Mouse (Mus musculus) central nervous system, embryonic 18 days (tissue): ENCODE data around the gene Tgif2. TPM values are rescaled to one million over a fixed set of nuclear protein-coding genes. Genes with fewer than 3 reads are reported as not detected.

Experiments used
- polyA plus RNA-seq: library from polyadenylated mRNA; depleted of rRNA; stranded (reverse); fragments of >200 nt; gene quantifications from 2 replicates; pipeline ENCODE4 v1.2.3, GENCODE M21; 2012; rRNA removed

Tgif2 gene
- 10.3 and 13.2 TPM in 2 replicates for polyA plus RNA-seq

DNA sequence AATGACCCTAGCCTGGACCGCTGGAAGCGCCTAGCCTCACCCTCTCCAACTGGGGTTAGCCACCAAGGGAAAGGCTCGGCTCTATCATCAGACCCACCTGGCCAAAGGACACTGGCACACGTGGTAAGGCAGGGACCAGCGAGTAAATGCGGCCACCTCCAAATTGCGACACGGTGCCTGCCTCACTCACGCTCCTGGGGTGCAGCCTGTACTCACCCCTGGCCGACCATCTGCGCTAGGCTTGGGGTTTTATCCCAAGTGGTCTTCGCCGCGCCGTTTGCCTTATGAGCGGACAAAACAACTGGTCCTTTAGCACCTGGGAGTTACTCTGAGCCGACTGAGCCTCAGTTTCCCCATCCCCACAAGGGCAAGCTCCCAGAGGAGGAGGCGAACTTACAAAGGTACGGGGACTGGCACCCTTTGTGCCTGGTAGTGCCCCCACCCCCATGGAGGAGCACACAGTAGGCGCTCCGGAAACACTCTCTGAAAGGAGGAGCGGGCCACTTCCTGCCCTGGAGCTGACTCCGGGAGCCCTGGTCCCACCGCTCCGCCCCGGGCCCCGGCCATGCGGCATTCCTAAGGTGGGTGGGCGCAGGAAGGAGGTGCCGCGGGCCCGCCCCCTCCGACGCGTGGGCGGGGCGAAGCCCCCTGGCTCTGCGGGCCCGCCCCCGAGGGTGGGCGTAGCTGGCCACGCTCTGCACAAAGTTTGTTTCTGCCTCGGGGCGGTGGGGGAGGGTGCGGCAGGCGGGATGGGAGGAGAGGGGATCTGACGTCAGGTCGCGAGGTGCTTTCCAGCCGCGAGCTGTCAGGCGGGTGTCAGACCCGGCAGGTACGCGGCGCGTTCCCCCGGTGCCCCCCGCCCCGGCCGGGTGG lies at the start of gene Tgif2:
TSS of gene Tgif2 (plus strand) at position 689 of the 873 bp plus-strand sequence.

DNA sequence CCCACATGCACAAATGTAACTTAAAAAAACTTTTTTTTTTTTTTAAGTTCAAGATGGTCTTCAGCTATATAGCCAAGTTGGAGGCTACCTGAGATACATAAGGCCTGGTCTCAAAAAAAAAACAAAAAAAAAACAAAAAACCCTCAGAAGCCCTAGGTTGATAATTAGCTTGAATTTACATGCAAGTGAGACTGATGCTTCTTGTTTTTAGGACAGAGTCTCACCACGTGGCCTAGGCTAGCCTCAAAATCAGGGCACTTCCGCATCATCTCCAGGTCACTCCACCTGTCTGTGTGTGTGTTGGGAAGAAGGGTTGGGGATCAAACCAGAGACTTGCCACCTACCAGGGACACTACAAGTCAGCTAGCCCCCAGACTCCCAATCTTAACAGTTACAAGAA lies 18.0 kb downstream of the Tgif2 start, which contains the start of gene 4930518I15Rik:
TSS of gene 4930518I15Rik (minus strand) at position 112 of the 400 bp plus-strand sequence.

DNA sequence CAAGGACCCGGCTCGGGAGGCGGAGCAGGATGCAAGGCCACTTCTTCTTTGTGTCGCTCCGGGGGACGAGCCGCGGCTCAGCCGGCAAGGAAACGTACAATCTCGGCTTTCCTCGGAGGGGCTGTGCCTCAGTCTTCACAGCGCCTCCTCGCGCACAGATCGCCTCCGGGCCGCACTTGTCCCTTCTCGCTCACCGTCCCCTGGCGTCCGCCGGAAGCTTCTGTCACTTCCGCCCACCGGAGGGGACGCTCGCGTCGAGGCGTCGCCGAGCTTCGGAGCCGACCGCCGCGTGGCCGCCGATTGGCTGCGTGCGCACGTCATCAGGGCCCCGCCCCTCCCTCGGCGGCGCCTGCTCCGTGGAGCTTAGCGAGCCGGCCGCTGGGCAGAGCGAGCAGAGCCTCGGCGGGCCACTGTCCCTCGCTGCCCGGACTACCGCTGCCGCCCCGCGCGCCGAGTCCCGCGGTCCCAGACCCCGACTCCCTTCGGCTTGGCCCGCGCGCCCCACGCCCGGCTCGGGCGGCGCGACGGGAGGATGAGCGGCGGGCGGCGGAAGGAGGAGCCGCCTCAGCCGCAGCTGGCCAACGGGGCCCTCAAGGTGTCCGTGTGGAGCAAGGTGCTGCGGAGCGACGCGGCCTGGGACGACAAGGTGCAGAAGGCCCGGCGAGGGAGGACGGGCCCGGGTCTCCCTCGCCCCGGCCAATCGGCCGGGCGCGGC lies 23.1 kb downstream of the Tgif2 start, which contains the start of gene Rab5if:
TSS of gene Rab5if (plus strand) at position 357 of the 715 bp plus-strand sequence.

GRCm38 (mm10) chr2:156887017-156887416 lies 47.2 kb downstream of the Tgif2 start, which contains the start of gene Sla2:
Gene Sla2, minus strand, starts transcription at chr2:156887192.

Other genes starting within 250 kb of the Tgif2 start
- 356 and 411 TPM in 2 replicates for gene Dlgap4, start 226.3 kb upstream of the Tgif2 start, polyA plus RNA-seq
- gene Myl9, start 64.6 kb upstream of the Tgif2 start, polyA plus RNA-seq: 25.9 and 26.9 TPM in 2 replicates
- gene 4930518I15Rik, start 17.9 kb downstream of the Tgif2 start, polyA plus RNA-seq: 3.6 and 4.4 TPM in 2 replicates
- 123 and 131 TPM in 2 replicates for gene Rab5if, start 23.1 kb downstream of the Tgif2 start, polyA plus RNA-seq
- 0.07 and 0.08 TPM in 2 replicates for gene Sla2, start 47.2 kb downstream of the Tgif2 start, polyA plus RNA-seq
- gene Ndrg3, start 152.0 kb downstream of the Tgif2 start, polyA plus RNA-seq: 226 and 247 TPM in 2 replicates
- gene Dsn1, start 167.1 kb downstream of the Tgif2 start, polyA plus RNA-seq: 8.2 and 9.5 TPM in 2 replicates
- gene Soga1, start 239.2 kb downstream of the Tgif2 start, polyA plus RNA-seq: 16.8 and 20.8 TPM in 2 replicates
- gene Tldc2, start 247.0 kb downstream of the Tgif2 start, polyA plus RNA-seq: 0.17 and 0.36 TPM in 2 replicates